Mouse (Mus musculus) ES-E14 (cell line): ENCODE measurements around the gene Rnase12. TPM values are rescaled to one million over a fixed set of nuclear protein-coding genes. Genes with fewer than 3 reads are reported as not detected.
A peak's percentile ranks its signal among the peaks of the same experiment; 100 is the strongest.

Experiments
- DNase-seq: peaks from one replicate; pipeline ENCODE4 v3.0.0-alpha.2; 2013; ENCODE audit warnings: low read depth, low spot score
- H3K27ac ChIP-seq: 2 replicates; pipeline ENCODE4 v1.5.1; 2012; ENCODE audit warnings: low read depth, mild to moderate bottlenecking, low read length, moderate library complexity, mixed read lengths; ENCODE audit not compliant: poor library complexity, insufficient read depth, severe bottlenecking
- H3K36me3 ChIP-seq: 2 replicates; pipeline ENCODE4 v1.6.1; 2012; ENCODE audit warnings: mild to moderate bottlenecking, low read length, moderate library complexity, mixed read lengths; ENCODE audit not compliant: control insufficient read depth, poor library complexity, insufficient read depth, severe bottlenecking
- H3K4me1 ChIP-seq, 2 experiments: fragments of 150-350 bp in 1 of 2; sonication (generic) in 1 of 2; 2 replicates each; pipeline ENCODE4 v1.6.1; 2012; ENCODE audit warnings: low read length in 2 of 2, mild to moderate bottlenecking in 1 of 2, mixed read lengths in 1 of 2; ENCODE audit not compliant: control insufficient read depth in 2 of 2, insufficient read depth in 2 of 2, poor library complexity in 1 of 2
- H3K4me3 ChIP-seq, 2 experiments: fragments of 150-350 bp in 1 of 2; sonication (generic) in 1 of 2; 2 replicates each; pipeline ENCODE4 v1.5.1; 2012; ENCODE audit warnings: low read length in 2 of 2, low read depth in 1 of 2, mild to moderate bottlenecking in 1 of 2, mixed read lengths in 1 of 2; ENCODE audit not compliant: insufficient read depth in 1 of 2, poor library complexity in 1 of 2, severe bottlenecking in 1 of 2
- H3K9ac ChIP-seq: 2 replicates; pipeline ENCODE4 v1.6.1; 2012; ENCODE audit warnings: low read depth, mild to moderate bottlenecking, low read length, mixed read lengths; ENCODE audit not compliant: poor library complexity, insufficient read depth, severe bottlenecking
- H3K9me3 ChIP-seq: fragments of 150-350 bp; sonication (generic); 2 replicates; pipeline ENCODE4 v1.6.1; 2012; ENCODE audit warnings: low read depth, mild to moderate bottlenecking, low read length; ENCODE audit not compliant: control insufficient read depth, insufficient read depth
- CHD2 ChIP-seq: IDR thresholded peaks from 2 replicates; pipeline ENCODE4 v1.6.1; 2014; ENCODE audit warnings: mild to moderate bottlenecking, low read depth, low read length, inconsistent platforms
- HCFC1 ChIP-seq: IDR thresholded peaks from 2 replicates; pipeline ENCODE4 v1.6.1; 2012; ENCODE audit warnings: low read length, inconsistent platforms, borderline replicate concordance; ENCODE audit not compliant: insufficient read depth
- MAFK ChIP-seq: IDR thresholded peaks from 2 replicates; pipeline ENCODE4 v1.6.1; 2014; ENCODE audit warnings: mild to moderate bottlenecking, low read depth, low read length, inconsistent platforms; ENCODE audit not compliant: insufficient read depth
- ZC3H11A ChIP-seq: IDR thresholded peaks from 2 replicates; pipeline ENCODE4 v1.6.1; 2012; ENCODE audit warnings: low read depth, mild to moderate bottlenecking, inconsistent platforms, low read length, borderline replicate concordance
- ZNF384 ChIP-seq: IDR thresholded peaks from 2 replicates; pipeline ENCODE4 v1.6.1; 2012; ENCODE audit warnings: low read depth, low read length, inconsistent platforms
- in situ Hi-C, 2 experiments: fragments of 600-800 bp; cut with MboI; formaldehyde crosslinking; loops; one replicate each; pipeline ENCODE4 v1.15.1; 2025; ENCODE audit warnings: low sequenced_read_pairs in 2 of 2, inconsistent platforms in 1 of 2; ENCODE audit not compliant: unreplicated experiment in 2 of 2
- total RNA-seq: library from RNA; depleted of rRNA; stranded (reverse); fragments of 300-350 nt; gene quantifications from 2 replicates; pipeline ENCODE4 v1.2.3, GENCODE M21; 2012

The Rnase12 gene
- total RNA-seq, 1 experiment: 0.36 TPM

DNA sequence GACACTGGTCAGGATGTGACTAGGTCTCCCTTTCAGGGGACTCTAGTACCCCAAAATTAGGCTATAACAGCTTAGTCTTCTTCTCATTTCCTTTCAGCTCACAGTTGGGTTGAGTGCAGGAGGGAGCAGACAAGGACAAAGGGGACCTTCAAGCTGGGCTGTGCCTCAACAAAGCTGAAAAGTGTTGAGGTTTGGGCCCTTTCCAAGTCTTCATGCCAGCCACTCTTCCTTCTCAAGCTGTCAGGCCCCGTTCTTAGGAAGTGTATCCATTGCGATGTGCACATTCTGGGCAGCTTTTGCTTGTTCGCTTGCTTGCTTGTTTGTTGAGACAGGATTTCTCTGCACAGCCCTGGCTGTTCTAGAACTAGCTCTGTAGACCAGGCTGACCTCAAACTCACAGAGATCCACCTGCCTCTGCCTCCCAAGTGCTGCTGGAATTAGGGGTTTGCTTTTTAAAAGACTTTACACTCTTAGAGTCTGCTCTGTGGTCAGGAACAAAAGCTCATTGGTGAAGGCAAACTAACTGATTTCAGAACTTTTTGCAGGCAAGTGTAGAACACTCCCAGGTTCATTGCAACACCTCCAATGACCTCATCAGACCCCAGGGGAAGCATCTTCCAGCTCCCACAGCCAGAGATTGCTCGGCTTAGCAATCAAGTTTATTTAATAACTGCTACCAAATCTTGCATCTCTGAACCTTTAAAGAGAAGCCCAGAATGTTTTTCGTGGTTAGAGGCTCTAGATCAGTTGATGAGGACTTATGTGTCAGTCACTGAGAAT lies 36.8 kb upstream of the Rnase12 start:
- no peaks in the 10 kb centered on the region for H3K9me3 ChIP-seq
- DNase-seq: no peak
- TF ChIP-seq ZNF384 (no peak), CHD2 (no peak)
- no peaks in the 10 kb centered on the region for H3K36me3 ChIP-seq
- no peak overlapping the region for H3K9ac ChIP-seq
- H3K27ac ChIP-seq: no peak overlapping the region
- no peaks in the 10 kb centered on the region for H3K4me1 ChIP-seq
- in situ Hi-C loops: loop anchor here (10.0 to 25.0 kb wide), 2 partner anchors 668 to 681 kb away; partner anchors contain the start of gene Ang4 (in 2 of the 2)
- no peak overlapping the region for H3K4me3 ChIP-seq

DNA sequence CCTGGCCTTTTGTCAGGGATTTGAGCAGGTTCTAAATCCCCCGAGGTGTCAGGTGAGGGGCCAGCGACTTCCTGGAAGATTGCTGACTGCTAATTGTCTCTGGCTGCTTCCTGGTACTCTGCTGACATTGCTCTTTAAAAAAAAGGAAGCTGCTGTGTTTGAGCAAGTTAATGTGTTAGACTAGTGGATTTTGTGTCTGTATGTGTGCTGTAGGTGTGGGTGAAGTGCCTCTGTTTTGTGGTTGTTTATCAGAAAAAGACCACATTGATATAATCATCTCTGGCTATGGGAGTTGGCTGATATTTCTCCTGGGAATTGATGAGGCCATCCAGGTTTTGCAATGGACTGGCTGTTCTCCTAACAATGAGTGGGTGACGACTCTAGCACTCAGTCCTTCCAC lies 36.0 kb upstream of the Rnase12 start:
- DNase-seq: no peak
- Histone ChIP-seq H3K4me3 (no peak overlapping the region), H3K9ac (no peak overlapping the region), H3K36me3 (no peaks in the 10 kb centered on the region), H3K4me1 (no peaks in the 10 kb centered on the region), H3K9me3 (no peaks in the 10 kb centered on the region), H3K27ac (no peak overlapping the region)
- TF ChIP-seq MAFK: no peak
- TF ChIP-seq ZC3H11A: no peak
- no peak for TF ChIP-seq CHD2
- TF ChIP-seq HCFC1: no peak
- TF ChIP-seq ZNF384: no peak
- in situ Hi-C loops: loop anchor here (10.0 to 25.0 kb wide), 2 partner anchors 669 to 681 kb away; partner anchors contain the start of gene Ang4 (in 2 of the 2)

DNA sequence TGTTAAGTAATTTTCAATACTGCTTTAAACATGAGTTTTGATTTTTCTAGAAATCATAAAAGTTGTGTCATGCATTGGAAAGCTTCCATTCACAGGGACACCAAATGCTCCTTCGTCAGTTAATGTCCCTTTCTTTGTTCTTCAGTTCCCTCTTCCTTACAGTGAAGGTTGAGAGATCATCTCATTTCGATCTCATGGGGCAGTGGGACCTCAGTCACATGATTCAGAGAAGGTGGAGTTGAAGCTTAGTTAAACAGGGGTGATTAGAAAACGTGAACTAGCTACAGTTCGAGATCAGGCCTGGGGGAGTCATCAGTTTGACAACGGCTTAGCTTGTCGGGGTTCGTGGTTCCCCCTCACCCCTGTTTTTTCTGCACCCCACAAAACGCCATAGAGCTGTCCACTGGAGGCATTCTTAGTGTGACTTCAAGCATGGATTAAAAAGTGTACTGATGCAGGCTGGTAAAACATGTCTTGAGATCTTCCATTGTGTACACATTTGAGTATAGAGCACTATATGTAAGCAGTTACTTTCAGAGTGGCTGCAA lies 34.7 kb upstream of the Rnase12 start:
- Histone ChIP-seq H3K4me3 (no peak overlapping the region), H3K9ac (no peak overlapping the region), H3K9me3 (no peaks in the 10 kb centered on the region), H3K36me3 (no peaks in the 10 kb centered on the region), H3K27ac (no peak overlapping the region), H3K4me1 (peaks cover 0 to 2% of the 10 kb centered on the region in 2 experiments; a peak in 1 of 4 replicates)
- no peak for DNase-seq
- no peak for TF ChIP-seq MAFK
- TF ChIP-seq ZC3H11A: no peak
- no peak for TF ChIP-seq ZNF384
- TF ChIP-seq CHD2: no peak
- no peak for TF ChIP-seq HCFC1
- in situ Hi-C loops: loop anchor here (10.0 to 25.0 kb wide), 2 partner anchors 670 to 683 kb away; partner anchors contain the start of gene Ang4 (in 2 of the 2)

DNA sequence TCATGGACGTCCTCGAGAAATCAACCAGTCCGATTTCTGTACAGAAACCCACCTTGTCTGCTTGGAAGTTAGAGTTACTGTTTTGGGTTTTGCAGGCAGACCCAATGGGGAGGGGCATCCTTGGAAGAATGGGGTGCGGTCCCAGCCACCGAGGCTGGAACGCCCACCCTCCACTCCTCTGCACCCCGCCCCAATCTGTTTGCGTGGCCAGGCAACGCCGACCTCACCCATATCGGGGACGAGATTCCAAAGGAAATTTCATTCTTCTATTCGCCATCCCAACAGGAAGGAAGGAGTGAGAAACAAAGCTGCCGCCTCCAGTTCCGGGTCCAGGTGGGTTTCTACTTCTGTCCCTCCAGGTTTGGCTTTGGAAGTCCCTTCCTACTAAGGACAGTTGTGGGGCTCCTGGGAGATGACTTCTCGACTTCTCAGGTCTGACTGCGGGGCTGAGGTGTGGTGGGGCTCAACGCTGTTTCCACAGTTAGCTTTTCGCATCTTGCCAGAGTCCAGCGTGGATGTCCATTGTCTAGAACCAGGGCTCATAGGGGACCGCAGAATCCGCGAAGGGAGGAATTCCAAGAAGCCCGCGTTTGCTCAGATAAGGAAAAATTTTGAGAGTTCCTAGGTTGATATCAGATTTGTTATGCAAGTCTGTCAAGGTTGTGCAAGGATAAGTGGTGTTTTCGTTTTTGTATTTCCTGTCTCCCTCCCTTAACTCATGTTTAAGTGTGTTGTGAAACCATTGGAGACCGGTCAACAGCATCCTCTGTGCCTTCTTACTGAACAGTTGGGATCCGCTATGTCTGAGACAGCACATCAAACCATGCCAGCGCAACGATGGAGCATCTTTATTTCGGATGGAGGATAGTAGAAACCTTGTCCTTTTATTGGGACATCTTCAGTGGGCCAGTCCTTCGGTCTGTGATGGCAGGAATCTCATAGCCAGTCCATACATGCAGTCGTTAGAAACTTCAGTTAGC lies 33.8 kb upstream of the Rnase12 start, which contains the start of the genes Rnase4 and Ang:
Rnase4 (plus strand) TSS at position 157 of the 980 bp plus-strand sequence.
Ang (plus strand) TSS at position 230 of the 980 bp plus-strand sequence.
- H3K9ac ChIP-seq: peak within 1 kb of the TSS; percentile 52
- TF ChIP-seq ZNF384 (no peak), ZC3H11A (no peak), MAFK (no peak), CHD2 (no peak), HCFC1 (no peak)
- no peaks in the 10 kb centered on the region for H3K36me3 ChIP-seq
- in situ Hi-C loops: loop anchor here (10.0 to 25.0 kb wide), 2 partner anchors 671 to 684 kb away; partner anchors contain the start of gene Ang4 (in 2 of the 2)
- peak; percentile 60 for DNase-seq
- peak within 1 kb of the TSS; percentile 78 to 92 for H3K4me3 ChIP-seq
- H3K4me1 ChIP-seq: peaks cover 0 to 2% of the 10 kb centered on the region in 2 experiments; a peak in 1 of 4 replicates
- H3K27ac ChIP-seq: peak within 1 kb of the TSS; percentile 24; the same call in 1 of the 2 replicates
- no peaks in the 10 kb centered on the region for H3K9me3 ChIP-seq
